Mouse (Mus musculus): ENCODE data around the gene Auts2.

The Auts2 gene

DNA sequence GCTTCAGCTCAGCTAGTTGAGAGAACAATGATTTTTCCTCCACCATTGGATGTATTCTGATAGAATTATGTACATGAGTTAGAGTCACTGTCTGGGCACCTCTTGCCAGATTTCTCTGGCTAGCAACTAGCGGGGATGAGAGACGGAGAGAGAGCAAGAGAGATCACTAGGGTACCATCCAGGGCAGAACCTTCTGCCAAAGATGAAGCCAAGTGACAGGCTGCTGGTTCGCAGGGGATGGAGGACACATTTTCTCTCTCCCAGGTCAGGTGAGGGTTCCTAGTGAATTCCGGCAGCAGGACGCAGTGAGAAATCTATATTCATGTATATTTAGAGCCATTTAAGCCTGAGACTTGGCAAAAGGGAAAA lies 956.8 kb downstream of the Auts2 start:
- no peak for DNase-seq

GRCm38 (mm10) chr5:131585684-131586331 lies 957.3 kb downstream of the Auts2 start:
- DNase-seq = no peak

DNA sequence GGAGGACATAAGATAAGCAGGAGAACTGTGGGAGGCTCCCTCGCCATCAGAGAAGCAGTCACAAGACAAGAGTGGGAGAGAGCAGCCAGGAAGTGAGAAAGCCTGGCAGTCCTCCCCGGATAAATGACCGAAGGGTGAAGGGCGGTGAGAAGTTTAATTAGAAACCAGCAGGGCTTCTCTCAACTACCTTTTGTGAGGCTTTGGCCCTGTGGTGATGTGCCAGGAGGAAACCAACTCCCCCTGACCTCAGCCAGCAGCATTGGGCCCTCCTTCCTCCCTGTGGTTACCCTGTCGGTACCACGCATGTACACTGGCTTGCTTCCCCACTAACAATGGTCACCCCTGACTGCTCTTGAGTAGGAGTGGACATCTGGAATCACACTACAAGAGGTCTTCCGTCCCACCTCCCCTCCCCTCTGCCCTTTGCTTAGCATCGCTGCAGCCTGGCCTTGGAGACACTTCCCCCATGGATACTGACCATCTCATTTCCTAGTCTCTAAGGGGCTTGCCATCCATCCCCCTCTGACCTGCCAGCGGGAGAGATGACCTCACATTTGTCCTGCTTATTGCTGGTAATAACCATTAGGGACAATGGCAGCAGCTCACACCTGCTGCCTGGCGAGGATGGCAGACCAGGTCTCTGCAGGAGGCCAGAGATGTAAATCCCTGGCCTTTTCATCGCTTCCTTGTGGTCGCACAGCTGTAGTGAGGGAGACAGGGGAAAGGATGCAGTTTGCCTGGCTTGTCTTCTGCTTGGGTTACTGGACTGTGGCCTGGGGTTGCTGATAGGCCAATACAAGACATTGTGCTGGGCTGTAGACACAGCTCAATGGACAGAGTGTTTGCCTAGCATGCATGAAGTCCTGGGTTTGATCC lies 958.6 kb downstream of the Auts2 start:
- DNase-seq = no peak

DNA sequence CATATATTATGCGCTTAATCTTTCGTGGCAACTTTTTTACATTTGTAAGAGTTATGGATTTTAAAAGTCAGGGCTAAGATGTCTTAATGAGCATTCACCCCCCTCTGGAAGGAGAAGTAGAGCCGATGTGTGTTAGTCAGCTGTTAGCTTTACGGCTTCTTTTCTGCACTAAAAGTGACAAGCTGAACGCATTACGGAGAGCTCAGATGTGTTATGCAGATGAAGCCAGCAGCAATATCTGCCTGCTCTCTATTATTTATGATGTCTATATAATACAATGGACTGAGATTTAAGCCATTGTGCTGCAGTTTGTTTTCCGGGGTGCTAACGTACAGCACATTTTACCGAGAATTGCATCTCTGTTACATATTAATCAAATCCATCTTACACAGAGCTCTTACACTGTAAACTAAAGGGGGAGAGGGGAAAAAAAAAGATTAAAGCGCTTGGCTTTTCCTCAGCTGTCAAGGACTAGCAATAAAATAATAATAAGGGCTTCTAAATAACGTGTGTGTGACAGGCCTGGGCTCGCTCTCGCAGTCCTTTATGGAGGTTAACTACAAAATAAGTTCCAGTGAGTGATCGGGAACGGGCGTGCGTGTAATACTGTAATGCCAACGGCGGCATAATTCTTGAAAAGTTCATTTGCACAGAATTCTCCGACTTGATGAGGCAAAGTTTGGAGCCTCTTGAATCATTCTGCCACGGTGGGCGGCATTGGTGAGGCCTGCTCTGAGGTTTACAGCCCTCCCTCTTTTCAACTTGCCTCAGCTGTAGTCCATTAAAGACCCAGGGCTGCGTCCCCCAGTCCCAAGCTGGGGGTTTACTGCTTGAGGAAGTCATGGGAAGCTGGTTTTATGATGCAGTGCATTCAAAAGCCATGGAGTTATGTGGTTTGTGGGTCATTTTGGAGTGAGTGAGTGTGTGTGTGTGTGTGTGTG lies 961.8 kb downstream of the Auts2 start:
- no peak for DNase-seq

GRCm38 (mm10) chr5:131578737-131579136 lies 964.4 kb downstream of the Auts2 start:
- no peak for DNase-seq

GRCm38 (mm10) chr5:131575733-131576265 lies 967.3 kb downstream of the Auts2 start:
- no peak for DNase-seq

DNA sequence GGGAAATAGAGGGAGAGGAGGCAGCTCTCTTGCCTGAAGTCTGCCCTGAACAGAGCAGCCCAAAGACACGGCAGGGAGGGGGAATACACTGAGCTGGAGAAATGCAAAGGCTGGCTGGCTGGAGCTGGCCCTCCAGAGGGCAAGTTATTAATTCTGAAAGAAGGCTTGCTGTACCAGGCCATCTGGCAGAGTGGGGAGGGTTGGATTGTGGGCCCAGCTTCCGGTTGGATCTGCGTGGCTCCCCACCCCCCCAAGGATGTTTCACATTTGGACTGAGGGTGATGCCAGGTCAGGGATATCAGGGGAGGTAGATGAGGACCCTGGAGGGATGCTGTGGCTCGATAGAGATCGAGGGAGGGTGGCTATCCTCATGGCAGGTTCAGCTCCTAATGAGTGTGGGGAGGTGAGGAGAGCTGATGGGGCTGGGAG lies 968.0 kb downstream of the Auts2 start:
- no peak for DNase-seq

DNA sequence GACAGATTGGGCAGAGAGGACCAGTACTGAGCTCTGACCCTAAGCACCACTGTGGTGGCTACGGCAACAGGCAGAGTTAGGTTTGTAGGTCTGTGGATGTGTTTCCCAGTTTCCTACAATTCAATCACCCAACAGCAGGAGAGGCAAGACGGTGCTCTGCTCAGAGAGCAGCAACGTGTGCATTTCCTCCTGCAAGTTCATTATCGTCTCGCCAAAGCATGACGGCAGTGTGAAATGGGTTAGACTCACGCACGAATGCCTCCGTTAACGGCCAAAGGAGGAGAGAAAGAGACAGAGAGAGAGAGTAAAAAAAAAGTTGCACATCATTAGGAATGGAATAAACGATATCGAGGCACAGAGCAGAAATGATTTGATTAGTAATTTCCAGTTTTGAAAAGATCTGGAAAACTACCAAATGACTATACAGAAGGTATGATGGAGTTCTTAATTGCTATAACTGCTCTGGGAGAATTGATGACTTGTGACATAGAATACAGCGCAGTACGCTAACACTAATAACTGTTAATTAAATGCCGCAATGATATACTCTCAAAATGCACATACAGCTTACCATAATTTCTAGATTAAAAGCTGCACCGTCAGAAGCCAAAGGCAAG lies 968.6 kb downstream of the Auts2 start:
- no peak for DNase-seq

GRCm38 (mm10) chr5:131573296-131574177 lies 969.6 kb downstream of the Auts2 start:
- DNase-seq = no peak

DNA sequence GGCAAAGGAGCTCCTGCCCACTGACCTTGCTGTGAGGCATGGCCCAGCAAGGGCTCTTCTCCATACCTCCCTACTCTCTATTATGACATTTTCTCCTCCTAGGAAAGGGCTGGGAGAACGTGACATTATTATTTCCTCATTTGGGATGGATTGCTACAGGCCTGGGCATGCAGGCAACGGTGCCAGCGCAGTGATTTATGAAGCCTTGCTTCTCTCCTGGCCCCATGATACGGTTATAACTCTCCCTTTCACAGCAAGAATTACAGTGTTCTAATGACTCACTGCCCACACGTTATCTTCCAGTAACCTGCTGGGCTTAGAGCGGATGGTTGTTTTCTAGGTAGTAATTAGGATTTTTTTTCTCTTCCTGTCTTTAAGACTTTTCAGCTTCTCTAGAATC lies 977.1 kb downstream of the Auts2 start:
- no peak for DNase-seq

GRCm38 (mm10) chr5:131563630-131564252 lies 979.4 kb downstream of the Auts2 start:
- DNase-seq = no peak

DNA sequence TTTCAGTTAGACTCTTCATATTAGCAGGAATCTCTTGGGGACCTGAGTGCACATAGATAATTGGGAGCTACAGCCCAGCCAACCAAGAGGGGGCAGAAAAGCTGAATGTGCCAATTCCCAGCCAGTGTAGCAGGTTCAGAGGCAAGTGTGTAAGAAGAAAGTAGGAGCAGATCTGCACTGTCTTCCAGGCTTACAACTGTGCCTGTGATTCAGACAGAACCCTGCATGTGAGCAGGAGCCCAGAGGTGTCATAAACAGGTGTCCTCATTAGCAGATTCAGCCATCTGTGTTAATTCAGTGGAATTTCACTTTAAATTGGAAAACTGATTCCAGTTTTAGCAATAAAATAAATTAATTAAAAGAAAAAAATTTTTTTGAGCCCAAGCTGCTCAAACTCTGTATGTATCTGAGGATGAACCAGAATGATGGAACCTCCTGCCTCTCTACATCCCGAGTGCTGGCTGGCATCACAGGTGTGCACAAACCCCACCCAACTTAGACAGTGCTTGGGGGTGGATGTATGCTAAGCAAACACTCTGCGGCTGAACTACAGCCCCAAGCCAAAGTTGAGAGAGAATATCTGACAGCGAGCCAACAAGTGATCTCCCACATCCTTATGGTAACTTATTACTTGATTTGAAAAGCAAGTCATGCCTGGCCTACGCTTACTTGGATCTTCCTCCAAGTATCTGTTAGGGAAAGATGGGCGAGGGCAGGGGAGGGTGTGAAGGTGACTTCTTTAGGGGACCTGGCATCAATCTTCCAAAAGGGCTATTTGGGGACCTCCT lies 982.2 kb downstream of the Auts2 start:
- DNase-seq = no peak

- no peak for DNase-seq
These were observed 984.6 kb downstream of the Auts2 start for GRCm38 (mm10) chr5:131558403-131559174.

DNA sequence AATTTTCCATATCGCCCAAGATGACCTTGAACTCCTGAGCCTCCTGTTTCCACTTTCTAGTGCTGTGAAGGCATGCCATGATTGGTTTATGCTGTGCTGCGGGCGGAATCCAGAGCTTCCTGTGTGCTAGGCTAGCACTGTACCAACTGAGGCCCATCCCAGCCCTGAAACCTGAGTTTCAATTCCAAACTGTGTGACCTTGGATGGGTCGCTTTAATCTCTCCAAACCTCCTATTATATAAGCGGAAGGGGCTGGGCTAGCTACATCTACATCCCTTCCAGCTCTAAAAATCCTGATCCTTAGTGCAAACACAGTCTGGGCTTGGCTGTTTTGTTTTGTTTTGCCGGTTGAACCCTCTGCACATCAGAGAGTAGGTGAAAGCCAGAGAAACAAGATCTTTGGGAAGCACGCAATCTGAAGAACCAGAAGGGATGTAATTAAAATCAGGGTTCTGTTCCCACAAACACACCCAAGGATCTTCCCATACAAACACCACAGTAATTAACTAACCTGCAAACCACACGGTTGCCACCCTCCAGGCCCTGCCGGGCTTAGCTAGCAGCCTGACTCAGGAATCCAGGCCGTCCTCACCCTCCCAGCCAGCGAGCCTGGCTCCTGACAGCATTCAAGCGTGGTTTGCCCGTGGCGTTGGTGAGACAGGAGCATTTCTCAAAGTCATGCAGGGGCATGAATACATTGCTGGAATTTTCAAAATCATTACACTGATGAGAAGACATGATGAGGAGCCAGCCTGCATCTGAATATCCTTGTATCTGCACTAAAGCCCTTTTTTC lies 985.4 kb downstream of the Auts2 start:
- no peak for DNase-seq

- no peak for DNase-seq
These were observed 994.1 kb downstream of the Auts2 start for GRCm38 (mm10) chr5:131548932-131549563.

DNA sequence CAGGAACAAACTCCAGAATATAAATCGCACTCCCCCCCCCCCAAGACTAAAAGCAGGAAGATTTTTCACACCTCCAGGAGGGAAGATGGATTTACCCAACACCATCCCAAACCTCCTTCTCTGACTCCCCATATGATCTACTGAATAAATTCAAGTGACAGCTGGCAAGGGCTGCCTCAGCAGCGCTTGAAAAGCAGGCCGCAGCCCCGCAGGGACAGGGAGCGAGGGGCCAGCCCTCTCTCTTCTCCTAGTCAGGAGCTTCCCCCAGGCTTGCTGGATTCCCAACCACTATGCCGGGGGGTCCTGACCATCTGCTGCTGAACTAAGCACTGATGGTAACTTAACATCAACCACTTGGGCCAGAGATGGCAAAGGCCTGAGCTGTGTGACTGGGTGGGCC lies 995.2 kb downstream of the Auts2 start:
- DNase-seq = no peak

DNA sequence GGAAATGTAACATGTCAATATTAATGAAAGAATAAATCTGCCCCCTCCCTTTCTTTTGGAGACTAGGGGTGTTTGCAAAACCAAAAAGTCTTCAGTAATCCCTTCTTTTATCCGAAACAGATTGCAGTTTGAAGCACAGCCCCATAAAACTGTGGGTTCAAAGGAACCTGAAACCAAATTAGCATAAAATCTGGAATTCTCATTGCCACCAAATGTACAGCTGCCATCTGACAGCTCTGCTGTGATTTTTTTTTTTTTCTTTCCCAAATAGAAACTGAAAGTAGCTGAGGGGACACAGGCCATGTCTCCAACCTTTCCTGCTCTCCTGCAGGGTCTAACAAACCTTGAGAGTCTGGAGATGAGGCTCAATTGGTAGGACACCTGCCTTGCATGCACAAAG lies 996.7 kb downstream of the Auts2 start:
- DNase-seq = no peak

GRCm38 (mm10) chr5:131544381-131544780 lies 998.8 kb downstream of the Auts2 start:
- no peak for DNase-seq

Measured in spleen, adult 18-20 months (tissue).